Mouse (Mus musculus): ENCODE data around the gene Gm20547. TPM values are rescaled to one million over a fixed set of nuclear protein-coding genes. Genes with fewer than 3 reads are reported as not detected.

Gm20547 gene
- total RNA-seq (2012; rRNA removed): not detected in 2 replicates
- polyA plus RNA-seq (2012; ENCODE audit: insufficient read depth in 1 of 2, insufficient read length in 2 of 2, low read depth in 1 of 2, low replicate concordance in 2 of 2, missing spikeins in 1 of 2): under 1 TPM in 1 of 2 experiments, not detected in 1; 0.03 TPM

DNA sequence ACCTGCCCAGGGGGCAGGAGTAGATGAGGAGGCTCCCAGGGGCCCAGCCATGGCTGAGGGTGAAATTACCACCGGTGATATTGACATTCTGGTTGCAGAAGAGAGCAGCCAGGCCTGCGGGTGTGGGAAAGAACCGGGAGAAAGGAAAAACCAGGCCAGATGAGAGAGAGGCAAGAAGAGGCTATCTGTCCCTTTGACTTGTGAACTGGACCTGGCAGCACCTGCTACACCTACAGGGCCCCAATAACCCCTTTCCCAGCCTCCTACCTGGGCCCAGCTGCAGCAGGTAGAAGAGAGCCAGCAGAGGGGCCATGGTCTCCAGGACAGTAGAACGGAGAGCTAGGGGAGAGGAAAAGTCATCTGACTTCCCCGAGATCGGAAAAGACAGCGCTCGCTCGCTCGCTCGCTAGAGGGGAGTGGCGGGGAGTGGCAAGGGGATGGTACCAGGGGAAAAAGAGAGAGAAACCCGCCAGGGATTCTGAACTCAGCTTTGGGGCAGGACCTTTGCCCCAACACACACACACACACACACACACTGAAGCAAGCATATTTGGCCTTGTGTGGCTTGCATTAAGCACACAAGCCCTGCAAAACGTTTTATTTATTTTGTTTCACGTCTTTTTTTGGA lies at the start of gene Gm20547:
TSS of gene Gm20547 (minus strand) at position 360 of the 628 bp plus-strand sequence.
- no peaks in the 10 kb centered on the region for H3K79me2 ChIP-seq (ENCODE audit: control insufficient read depth, insufficient read depth, low read length, poor library complexity)
- no peak within 1 kb of the TSS for H3K9ac ChIP-seq (ENCODE audit: control insufficient read depth, low read depth, low read length, poor library complexity, severe bottlenecking)
- no peak within 1 kb of the TSS for H3K27ac ChIP-seq (ENCODE audit: control insufficient read depth, low read depth, low read length)
- no peaks in the 10 kb centered on the region for H3K36me3 ChIP-seq (ENCODE audit: control insufficient read depth in 1 of 2, insufficient read depth in 2 of 2, low read length in 2 of 2)
- H3K27me3 ChIP-seq (ENCODE audit: control insufficient read depth in 1 of 2, insufficient read depth in 2 of 2, low read length in 2 of 2): no peaks in the 10 kb centered on the region
- no peaks in the 10 kb centered on the region for H3K4me1 ChIP-seq (ENCODE audit: control insufficient read depth in 1 of 2, insufficient read depth in 2 of 2, low read length in 2 of 2)
- DNase-seq (ENCODE audit: low read depth, low spot score): no peak
- no peaks in the 10 kb centered on the region for H3K9me3 ChIP-seq (replicated peaks; ENCODE audit: insufficient read depth, low read length)
- TF ChIP-seq RCOR1 (IDR thresholded peaks at IDR 0.05; ENCODE audit: low read depth, low read length): no peak
- TF ChIP-seq POLR2AphosphoS5 (IDR thresholded peaks at IDR 0.05; ENCODE audit: borderline replicate concordance, low read depth, low read length): no peak
- TF ChIP-seq UBTF (IDR thresholded peaks at IDR 0.05; ENCODE audit: borderline replicate concordance, insufficient read depth, low read depth, low read length): no peak
- TF ChIP-seq ZC3H11A (IDR thresholded peaks at IDR 0.05; ENCODE audit: low read depth, low read length): no peak
- no peak for TF ChIP-seq MXI1 (IDR thresholded peaks at IDR 0.05; ENCODE audit: low read depth, low read length)
- H3K4me3 ChIP-seq (ENCODE audit: control insufficient read depth in 1 of 2, insufficient read depth in 1 of 2, low read depth in 2 of 2, low read length in 2 of 2): no peak within 1 kb of the TSS

DNA sequence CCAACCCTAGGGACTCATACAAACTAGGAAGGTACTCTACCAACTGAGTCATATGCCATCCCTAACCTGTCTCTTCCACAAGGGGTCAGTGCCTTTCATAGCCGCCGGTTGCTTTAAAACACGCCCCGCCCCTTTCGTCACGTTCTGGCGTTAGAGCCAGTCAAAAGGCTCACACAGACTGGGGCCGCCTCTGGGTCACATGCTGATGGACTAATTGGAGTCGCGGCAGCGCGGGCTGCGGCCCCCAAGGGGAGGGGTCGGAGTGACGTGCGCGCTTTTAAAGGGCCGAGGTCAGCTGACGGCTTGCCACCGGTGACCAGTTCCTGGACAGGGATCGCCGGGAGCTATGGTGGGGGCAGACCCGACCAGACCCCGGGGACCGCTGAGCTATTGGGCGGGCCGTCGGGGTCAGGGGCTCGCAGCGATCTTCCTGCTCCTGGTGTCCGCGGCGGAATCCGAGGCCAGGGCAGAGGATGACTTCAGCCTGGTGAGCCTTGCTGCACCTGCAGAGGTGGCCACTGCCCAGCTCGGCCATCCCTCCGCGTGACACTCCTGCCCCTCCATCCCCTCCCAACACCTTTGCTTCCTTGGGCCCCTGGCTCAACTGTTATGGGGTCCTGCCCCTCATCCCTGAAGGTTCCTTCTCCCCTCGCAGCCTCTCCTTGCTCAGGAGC lies 49.4 kb upstream of the Gm20547 start, which contains the start of gene Neu1:
TSS of gene Neu1 (plus strand) at position 193 of the 674 bp plus-strand sequence.
- Histone ChIP-seq H3K4me3 (ENCODE audit: control insufficient read depth in 1 of 2, insufficient read depth in 1 of 2, low read depth in 2 of 2, low read length in 2 of 2) (peak within 1 kb of the TSS; percentile 70 to 84), H3K4me1 (ENCODE audit: control insufficient read depth in 1 of 2, insufficient read depth in 2 of 2, low read length in 2 of 2) (peaks cover 5 to 14% of the 10 kb centered on the region in 2 experiments), H3K27me3 (ENCODE audit: control insufficient read depth in 1 of 2, insufficient read depth in 2 of 2, low read length in 2 of 2) (no peaks in the 10 kb centered on the region), H3K27ac (ENCODE audit: control insufficient read depth, low read depth, low read length) (peak within 1 kb of the TSS; percentile 68), H3K79me2 (ENCODE audit: control insufficient read depth, insufficient read depth, low read length, poor library complexity) (peaks cover 5% of the 10 kb centered on the region; the same call in 1 of the 2 replicates), H3K9me3 (replicated peaks; ENCODE audit: insufficient read depth, low read length) (no peaks in the 10 kb centered on the region), H3K36me3 (ENCODE audit: control insufficient read depth in 1 of 2, insufficient read depth in 2 of 2, low read length in 2 of 2) (peaks cover 0 to 6% of the 10 kb centered on the region in 2 experiments; a peak in 2 of 4 replicates), H3K9ac (ENCODE audit: control insufficient read depth, low read depth, low read length, poor library complexity, severe bottlenecking) (peak within 1 kb of the TSS; percentile 68)
- DNase-seq (ENCODE audit: low read depth, low spot score): peak; percentile 99
- TF ChIP-seq JUND (IDR thresholded peaks at IDR 0.05; ENCODE audit: low read depth, low read length) (no peak), MXI1 (IDR thresholded peaks at IDR 0.05; ENCODE audit: low read depth, low read length) (peak; percentile 81), CTCF (IDR thresholded peaks at IDR 0.05 in 2 of 3, conservative IDR thresholded peaks at IDR 0.05 in 1 of 3; ENCODE audit: control insufficient read depth in 1 of 3, insufficient read depth in 1 of 3, low read depth in 2 of 3, low read length in 3 of 3, poor library complexity in 1 of 3, severe bottlenecking in 1 of 3) (peak; percentile 57 to 76 (median 62)), ZNF384 (IDR thresholded peaks at IDR 0.05; ENCODE audit: low read depth, low read length) (no peak), MAZ (IDR thresholded peaks at IDR 0.05; ENCODE audit: low read depth, low read length) (peak; percentile 89), GABPA (IDR thresholded peaks at IDR 0.05; ENCODE audit: low read depth, low read length) (no peak), KAT2A (conservative IDR thresholded peaks at IDR 0.05; ENCODE audit: low read depth, low read length) (no peak; the same call in 1 of the 2 replicates), HCFC1 (IDR thresholded peaks at IDR 0.05; ENCODE audit: low read depth, low read length) (peak; percentile 78; the same call in 1 of the 2 replicates), MYC (IDR thresholded peaks at IDR 0.05; ENCODE audit: low read depth, low read length) (peak; percentile 49; the same call in 1 of the 2 replicates), UBTF (IDR thresholded peaks at IDR 0.05; ENCODE audit: borderline replicate concordance, insufficient read depth, low read depth, low read length) (0 out of 2 replicates have a peak, but pooled peaks have one; percentile 20), MAFK (IDR thresholded peaks at IDR 0.05; ENCODE audit: borderline replicate concordance, low read depth, low read length) (no peak), POLR2A (IDR thresholded peaks at IDR 0.05; ENCODE audit: control insufficient read depth in 1 of 2, insufficient read depth in 1 of 2, low read depth in 1 of 2, low read length in 2 of 2, poor library complexity in 1 of 2) (peak; percentile 39 to 66; a peak in 2 of 4 replicates), ETS1 (IDR thresholded peaks at IDR 0.05; ENCODE audit: low read depth, low read length) (no peak), ZC3H11A (IDR thresholded peaks at IDR 0.05; ENCODE audit: low read depth, low read length) (0 out of 2 replicates have a peak, but pooled peaks have one; percentile 22), BHLHE40 (IDR thresholded peaks at IDR 0.05; ENCODE audit: borderline replicate concordance, low read depth, low read length) (peak; percentile 87), TBP (IDR thresholded peaks at IDR 0.05; ENCODE audit: low read depth, low read length) (peak; percentile 86), NELFE (IDR thresholded peaks at IDR 0.05; ENCODE audit: low read depth, low read length) (peak; percentile 60), POLR2AphosphoS2 (IDR thresholded peaks at IDR 0.05; ENCODE audit: low read length) (no peak), E2F4 (IDR thresholded peaks at IDR 0.05; ENCODE audit: borderline replicate concordance, low read depth, low read length) (peak; percentile 47; the same call in 1 of the 2 replicates), SMC3 (IDR thresholded peaks at IDR 0.05; ENCODE audit: low read depth, low read length) (peak; percentile 61), ZMIZ1 (IDR thresholded peaks at IDR 0.05; ENCODE audit: low read depth, low read length) (0 out of 2 replicates have a peak, but pooled peaks have one; percentile 35), ZKSCAN1 (IDR thresholded peaks at IDR 0.05; ENCODE audit: low read depth, low read length) (no peak), NRF1 (IDR thresholded peaks at IDR 0.05; ENCODE audit: insufficient read depth, low read depth, low read length, poor library complexity, severe bottlenecking) (0 out of 2 replicates have a peak, but pooled peaks have one; percentile 21), MAX (IDR thresholded peaks at IDR 0.05; ENCODE audit: low read length) (peak; percentile 75; the same call in 1 of the 2 replicates), TCF12 (IDR thresholded peaks at IDR 0.05; ENCODE audit: low read depth, low read length) (0 out of 2 replicates have a peak, but pooled peaks have one; percentile 11)

Measured in MEL (cell line).